Mouse (Mus musculus): ENCODE results near the gene Slit1.

Slit1 gene

GRCm38 (mm10) chr19:41591808-41592207 lies 151.7 kb downstream of the Slit1 start:
- DNase-seq (ENCODE audit: low spot score): no peak

GRCm38 (mm10) chr19:41589681-41590080 lies 153.8 kb downstream of the Slit1 start:
- DNase-seq (ENCODE audit: low spot score): no peak

GRCm38 (mm10) chr19:41589026-41589425 lies 154.4 kb downstream of the Slit1 start:
- DNase-seq (ENCODE audit: low spot score): no peak

- no peak for DNase-seq (ENCODE audit: low spot score)
These were observed 155.8 kb downstream of the Slit1 start for GRCm38 (mm10) chr19:41587431-41588222.

GRCm38 (mm10) chr19:41586752-41587151 lies 156.7 kb downstream of the Slit1 start:
- DNase-seq (ENCODE audit: low spot score): no peak

- DNase-seq (ENCODE audit: low spot score): no peak
These were observed 160.4 kb downstream of the Slit1 start for GRCm38 (mm10) chr19:41582918-41583514.

- no peak for DNase-seq (ENCODE audit: low spot score)
These were observed 161.6 kb downstream of the Slit1 start, which contains the start of gene Gm340 for GRCm38 (mm10) chr19:41581706-41582420. Gene Gm340 (plus strand): TSS chr19:41582370.

GRCm38 (mm10) chr19:41579311-41579920 lies 164.0 kb downstream of the Slit1 start:
- DNase-seq (ENCODE audit: low spot score): no peak

GRCm38 (mm10) chr19:41577576-41577975 lies 165.9 kb downstream of the Slit1 start:
- no peak for DNase-seq (ENCODE audit: low spot score)

GRCm38 (mm10) chr19:41573700-41574099 lies 169.8 kb downstream of the Slit1 start:
- DNase-seq (ENCODE audit: low spot score): no peak

- no peak for DNase-seq (ENCODE audit: low spot score)
These were observed 174.7 kb downstream of the Slit1 start for GRCm38 (mm10) chr19:41568791-41569190.

- no peak for DNase-seq (ENCODE audit: low spot score)
These were observed 182.6 kb downstream of the Slit1 start for GRCm38 (mm10) chr19:41560856-41561255.

- no peak for DNase-seq (ENCODE audit: low spot score)
These were observed 184.5 kb downstream of the Slit1 start for GRCm38 (mm10) chr19:41558891-41559486.

- no peak for DNase-seq (ENCODE audit: low spot score)
These were observed 186.0 kb downstream of the Slit1 start for GRCm38 (mm10) chr19:41557491-41557890.

GRCm38 (mm10) chr19:41556981-41557380 lies 186.5 kb downstream of the Slit1 start:
- DNase-seq (ENCODE audit: low spot score): no peak

Data from testis, postnatal 14 days (tissue).